Comparison of ENCODE assay signal across 8 mouse cellular contexts in genomic region chr10:60350805-60351167, GRCm38 (mm10). TPM values are rescaled to one million over a fixed set of nuclear protein-coding genes. Genes with fewer than 3 reads are reported as not detected.
DNase-seq lines count a peak whose midpoint lies in the region; ATAC-seq and TF ChIP-seq lines count a peak whose summit lies in the region.

No protein-coding gene starts in this region.

- peak; percentile 70 for ATAC-seq in intestine, embryonic 14.5 days (replicated peaks; ENCODE audit: low FRiP score, low TSS enrichment, low read depth)
- ATAC-seq in limb, embryonic 15.5 days (ENCODE audit: insufficient number of reproducible peaks, low FRiP score, low TSS enrichment, low read depth): peak; percentile 67; the same call in 1 of the 2 replicates
- peak; percentile 54 for ATAC-seq in stomach, postnatal 0 days (ENCODE audit: low FRiP score, low TSS enrichment)

- H3K4me3 ChIP-seq in intestine, embryonic 14.5 days (ENCODE audit: low read depth, low read length): peak overlapping the region; percentile 21; the same call in 1 of the 2 replicates
- H3K4me3 ChIP-seq in limb, embryonic 15.5 days: peak overlapping the region; percentile 28
- no peak overlapping the region for H3K4me3 ChIP-seq in stomach, postnatal 0 days (ENCODE audit: low read depth, low read length)

- H3K9me3 ChIP-seq in intestine, embryonic 14.5 days (ENCODE audit: control insufficient read depth, low read length): no peaks in the 10 kb centered on the region
- no peaks in the 10 kb centered on the region for H3K9me3 ChIP-seq in limb, embryonic 15.5 days
- no peaks in the 10 kb centered on the region for H3K9me3 ChIP-seq in stomach, postnatal 0 days (ENCODE audit: control insufficient read depth, low read length)

- H3K27me3 ChIP-seq in intestine, embryonic 14.5 days (replicated peaks; ENCODE audit: control insufficient read depth, insufficient read depth, low read length): no peaks in the 10 kb centered on the region
- peaks cover 15% of the 10 kb centered on the region for H3K27me3 ChIP-seq in limb, embryonic 15.5 days
- H3K27me3 ChIP-seq in stomach, postnatal 0 days (ENCODE audit: control insufficient read depth, insufficient read depth, low read length): no peaks in the 10 kb centered on the region

- peak overlapping the region; percentile 97 for H3K27ac ChIP-seq in intestine, embryonic 14.5 days (ENCODE audit: low read depth)
- H3K27ac ChIP-seq in limb, embryonic 15.5 days: peak overlapping the region; percentile 89
- peak overlapping the region; percentile 86 for H3K27ac ChIP-seq in stomach, postnatal 0 days (replicated peaks)

- no peaks in the 10 kb centered on the region for H3K36me3 ChIP-seq in intestine, embryonic 14.5 days (ENCODE audit: control insufficient read depth, insufficient read depth, low read length)
- H3K36me3 ChIP-seq in limb, embryonic 15.5 days: no peaks in the 10 kb centered on the region
- no peaks in the 10 kb centered on the region for H3K36me3 ChIP-seq in stomach, postnatal 0 days (ENCODE audit: control insufficient read depth, insufficient read depth, low read length)

- peaks cover 84% of the 10 kb centered on the region for H3K4me1 ChIP-seq in intestine, embryonic 14.5 days (replicated peaks; ENCODE audit: control insufficient read depth, insufficient read depth, low read length)
- H3K4me1 ChIP-seq in limb, embryonic 15.5 days: peaks cover 76% of the 10 kb centered on the region
- H3K4me1 ChIP-seq in stomach, postnatal 0 days (replicated peaks; ENCODE audit: control insufficient read depth, insufficient read depth): peaks cover 9% of the 10 kb centered on the region

- no peak overlapping the region for H3K9ac ChIP-seq in intestine, embryonic 14.5 days (ENCODE audit: low read length)
- no peak overlapping the region for H3K9ac ChIP-seq in limb, embryonic 15.5 days
- H3K9ac ChIP-seq in stomach, postnatal 0 days (ENCODE audit: low read length): no peak overlapping the region

- peak; percentile 22 to 58 for DNase-seq in layer of hippocampus, adult 18-20 months (ENCODE audit: low spot score in 2 of 2)
- no peak for DNase-seq in layer of hippocampus, postnatal 36 days
- peak; percentile 44 to 69 for DNase-seq in cerebellum, postnatal 25 days
- peak; percentile 86 to 89 for DNase-seq in gastrocnemius, adult 8-10 months (ENCODE audit: low spot score in 2 of 2)
- peak; percentile 99 for DNase-seq in intestine, embryonic 14.5 days (ENCODE audit: low spot score)
- peak; percentile 75 for DNase-seq in neural tube, embryonic 10.5 days (ENCODE audit: extremely low spot score, low spot score)
- DNase-seq in stomach, postnatal 0 days (ENCODE audit: low spot score): peak; percentile 92

- TF ChIP-seq CTCF in stomach, postnatal 0 days (IDR thresholded peaks at IDR 0.05; ENCODE audit: low read depth): no peak

- 20% methylated on average over 3 of the region's 3 CpGs for WGBS in intestine, embryonic 14.5 days
- WGBS in limb, embryonic 15.5 days: 18% methylated on average over 3 of the region's 3 CpGs
- 7% methylated on average over 3 of the region's 3 CpGs for WGBS in stomach, postnatal 0 days

- H3K4me2 ChIP-seq in intestine, embryonic 14.5 days (ENCODE audit: low read length): peak overlapping the region; percentile 45
- H3K4me2 ChIP-seq in limb, embryonic 15.5 days: peak overlapping the region; percentile 40
- H3K4me2 ChIP-seq in stomach, postnatal 0 days (replicated peaks; ENCODE audit: low read depth): peak overlapping the region; percentile 38

- TF ChIP-seq EP300 in stomach, postnatal 0 days (optimal IDR thresholded peaks at IDR 0.05): no peak

RNA-seq across cellular contexts. Expression of gene Vsir, which starts 4.1 kb away (rescaled TPM):
- 10 to 100 TPM; 23.9 to 26.0 TPM for total RNA-seq in layer of hippocampus, adult 18-20 months (2021)
- 10 to 100 TPM; 19.8 to 22.9 TPM for total RNA-seq in layer of hippocampus, postnatal 36 days (2021)
- 1 to 10 TPM; 2.3 to 5.2 (median 3.8) TPM for total RNA-seq in gastrocnemius, adult 8-10 months (2022)
- polyA plus RNA-seq in intestine, embryonic 14.5 days (2014; fragmentation: Nextera tagmentation; extraction: Ambion mirVana): 6.0 and 6.1 TPM in 2 replicates
- 3.4 and 6.7 TPM in 2 replicates for polyA plus RNA-seq in limb, embryonic 15.5 days (2015; fragmentation: Nextera tagmentation; extraction: Ambion mirVana)
- 4.2 and 4.3 TPM in 2 replicates for polyA plus RNA-seq in stomach, postnatal 0 days (2015; fragmentation: Nextera tagmentation; extraction: Ambion mirVana)

RNA-seq across cellular contexts. Expression of gene Gm17455, which starts 48.7 kb away (rescaled TPM):
- total RNA-seq in layer of hippocampus, adult 18-20 months (2021): not detected
- total RNA-seq in layer of hippocampus, postnatal 36 days (2021): not detected
- total RNA-seq in gastrocnemius, adult 8-10 months (2022): not detected
- polyA plus RNA-seq in intestine, embryonic 14.5 days (2014; fragmentation: Nextera tagmentation; extraction: Ambion mirVana): 2.3 and 2.4 TPM in 2 replicates
- 1.2 and 4.0 TPM in 2 replicates for polyA plus RNA-seq in limb, embryonic 15.5 days (2015; fragmentation: Nextera tagmentation; extraction: Ambion mirVana)
- polyA plus RNA-seq in stomach, postnatal 0 days (2015; fragmentation: Nextera tagmentation; extraction: Ambion mirVana): 0.74 and 1.0 TPM in 2 replicates

Comparison
In these comparisons a context has a peak if more than half of its experiments do, and no peak if none do; other contexts are left out.
1. DNase-seq: peak in layer of hippocampus, adult 18-20 months (2 of 2), cerebellum, postnatal 25 days (2 of 2), gastrocnemius, adult 8-10 months (2 of 2), intestine, embryonic 14.5 days (single experiment), neural tube, embryonic 10.5 days (single experiment) and stomach, postnatal 0 days (single experiment); none in layer of hippocampus, postnatal 36 days (0 of 2).
2. Peak in every context shown above with its lines, with median percentiles within 50 percentile points of each other: ATAC-seq, H3K27ac ChIP-seq and H3K4me2 ChIP-seq.